Mouse (Mus musculus) MEL (cell line): Measurements from ENCODE around the gene Tceal5. TPM values are rescaled to one million over a fixed set of nuclear protein-coding genes. Genes with fewer than 3 reads are reported as not detected.

Source experiments
- DNase-seq: peaks from one replicate; pipeline ENCODE4 v3.0.0; 2011; ENCODE audit warnings: low read depth, low spot score
- H3K27ac ChIP-seq: 2 replicates; pipeline ENCODE4 v1.5.1; 2012; ENCODE audit warnings: low read depth, mild to moderate bottlenecking, control low read depth, low read length, moderate library complexity; ENCODE audit not compliant: control insufficient read depth
- H3K27me3 ChIP-seq, 2 experiments: fragments of 150-350 bp in 1 of 2; sonication (generic) in 1 of 2; 2 replicates each; pipeline ENCODE4 v1.6.1; 2012; ENCODE audit warnings: low read length in 2 of 2, mild to moderate bottlenecking in 2 of 2, improper control_type of control experiment in 1 of 2, moderate library complexity in 1 of 2; ENCODE audit not compliant: insufficient read depth in 2 of 2, control insufficient read depth in 1 of 2
- H3K36me3 ChIP-seq, 2 experiments: 2 replicates each; pipeline ENCODE4 v1.6.1; 2012 to 2014; ENCODE audit warnings: low read length in 2 of 2, improper control_type of control experiment in 1 of 2, inconsistent platforms in 1 of 2, mild to moderate bottlenecking in 1 of 2; ENCODE audit not compliant: insufficient read depth in 2 of 2, control insufficient read depth in 1 of 2
- H3K4me1 ChIP-seq, 2 experiments: fragments of 150-350 bp in 1 of 2; sonication (generic) in 1 of 2; 2 replicates each; pipeline ENCODE4 v1.6.1; 2012; ENCODE audit warnings: low read length in 2 of 2, improper control_type of control experiment in 1 of 2, mild to moderate bottlenecking in 1 of 2; ENCODE audit not compliant: insufficient read depth in 2 of 2, control insufficient read depth in 1 of 2
- H3K4me3 ChIP-seq, 2 experiments: fragments of 150-350 bp in 1 of 2; sonication (generic) in 1 of 2; 2 replicates each; pipeline ENCODE4 v1.5.1; 2012; ENCODE audit warnings: low read depth in 2 of 2, low read length in 2 of 2, mild to moderate bottlenecking in 2 of 2, moderate library complexity in 2 of 2, control low read depth in 1 of 2, improper control_type of control experiment in 1 of 2; ENCODE audit not compliant: control insufficient read depth in 1 of 2, insufficient read depth in 1 of 2
- H3K79me2 ChIP-seq: 2 replicates; pipeline ENCODE4 v1.6.1; 2012; ENCODE audit warnings: mild to moderate bottlenecking, low read length, moderate library complexity; ENCODE audit not compliant: control insufficient read depth, poor library complexity, insufficient read depth
- H3K9ac ChIP-seq: 2 replicates; pipeline ENCODE4 v1.6.1; 2012; ENCODE audit warnings: low read depth, mild to moderate bottlenecking, control low read depth, low read length, moderate library complexity; ENCODE audit not compliant: control insufficient read depth, poor library complexity, severe bottlenecking
- H3K9me3 ChIP-seq: fragments of 150-350 bp; sonication (generic); replicated peaks from 2 replicates; pipeline ENCODE4 v1.6.1; 2012; ENCODE audit warnings: mild to moderate bottlenecking, low read length, improper control_type of control experiment, moderate library complexity; ENCODE audit not compliant: insufficient read depth
- BHLHE40 ChIP-seq: IDR thresholded peaks from 2 replicates; pipeline ENCODE4 v1.6.1; 2012; ENCODE audit warnings: low read depth, mild to moderate bottlenecking, inconsistent platforms, low read length, improper control_type of control experiment, borderline replicate concordance
- CHD1 ChIP-seq: IDR thresholded peaks from 2 replicates; pipeline ENCODE4 v1.6.1; 2012; ENCODE audit warnings: low read depth, mild to moderate bottlenecking, inconsistent platforms, low read length, improper control_type of control experiment
- CHD2 ChIP-seq: IDR thresholded peaks from 2 replicates; pipeline ENCODE4 v1.6.1; 2011; ENCODE audit warnings: low read length, improper control_type of control experiment
- GABPA ChIP-seq: IDR thresholded peaks from 2 replicates; pipeline ENCODE4 v1.6.1; 2012; ENCODE audit warnings: low read depth, mild to moderate bottlenecking, inconsistent platforms, low read length, improper control_type of control experiment, moderate library complexity
- GATA1 ChIP-seq: IDR thresholded peaks from 2 replicates; pipeline ENCODE4 v1.6.1; 2011; ENCODE audit warnings: low read depth, low read length, improper control_type of control experiment
- HCFC1 ChIP-seq: IDR thresholded peaks from 2 replicates; pipeline ENCODE4 v1.6.1; 2012; ENCODE audit warnings: low read depth, mild to moderate bottlenecking, inconsistent platforms, low read length, improper control_type of control experiment, moderate library complexity
- JUND ChIP-seq: IDR thresholded peaks from 2 replicates; pipeline ENCODE4 v1.6.1; 2011; ENCODE audit warnings: low read depth, mild to moderate bottlenecking, improper control_type of control experiment, low read length
- MYB ChIP-seq: IDR thresholded peaks from 2 replicates; pipeline ENCODE4 v1.6.1; 2011; ENCODE audit warnings: mild to moderate bottlenecking, low read depth, low read length, improper control_type of control experiment
- MYC ChIP-seq: IDR thresholded peaks from 2 replicates; pipeline ENCODE4 v1.6.1; 2011; ENCODE audit warnings: low read depth, mild to moderate bottlenecking, low read length, improper control_type of control experiment, moderate library complexity
- NELFE ChIP-seq: IDR thresholded peaks from 2 replicates; pipeline ENCODE4 v1.6.1; 2011; ENCODE audit warnings: low read depth, low read length, improper control_type of control experiment
- POLR2A ChIP-seq, 2 experiments: IDR thresholded peaks; 2 replicates each; pipeline ENCODE4 v1.6.1; 2011 to 2012; ENCODE audit warnings: low read length in 2 of 2, mild to moderate bottlenecking in 2 of 2, control low read depth in 1 of 2, improper control_type of control experiment in 1 of 2, low read depth in 1 of 2, moderate library complexity in 1 of 2; ENCODE audit not compliant: control insufficient read depth in 1 of 2, insufficient read depth in 1 of 2, poor library complexity in 1 of 2
- POLR2AphosphoS2 ChIP-seq: IDR thresholded peaks from 2 replicates; pipeline ENCODE4 v1.6.1; 2011; ENCODE audit warnings: low read length, improper control_type of control experiment
- POLR2AphosphoS5 ChIP-seq: IDR thresholded peaks from 2 replicates; pipeline ENCODE4 v1.6.1; 2012; ENCODE audit warnings: low read depth, borderline replicate concordance, mild to moderate bottlenecking, inconsistent platforms, low read length, moderate library complexity, mixed read lengths
- TCF12 ChIP-seq: IDR thresholded peaks from 2 replicates; pipeline ENCODE4 v1.6.1; 2014; ENCODE audit warnings: low read depth, mild to moderate bottlenecking, inconsistent platforms, low read length, improper control_type of control experiment, moderate library complexity
- UBTF ChIP-seq: IDR thresholded peaks from 2 replicates; pipeline ENCODE4 v1.6.1; 2012; ENCODE audit warnings: low read depth, mild to moderate bottlenecking, inconsistent platforms, low read length, improper control_type of control experiment, moderate library complexity, borderline replicate concordance; ENCODE audit not compliant: insufficient read depth
- USF1 ChIP-seq: IDR thresholded peaks from 2 replicates; pipeline ENCODE4 v1.6.1; 2014; ENCODE audit warnings: low read depth, mild to moderate bottlenecking, inconsistent platforms, low read length, improper control_type of control experiment, moderate library complexity
- ZKSCAN1 ChIP-seq: IDR thresholded peaks from 2 replicates; pipeline ENCODE4 v1.6.1; 2012; ENCODE audit warnings: low read depth, mild to moderate bottlenecking, inconsistent platforms, low read length, improper control_type of control experiment, moderate library complexity
- ZMIZ1 ChIP-seq: IDR thresholded peaks from 2 replicates; pipeline ENCODE4 v1.6.1; 2012; ENCODE audit warnings: low read depth, mild to moderate bottlenecking, inconsistent platforms, low read length, improper control_type of control experiment, moderate library complexity
- ZNF384 ChIP-seq: IDR thresholded peaks from 2 replicates; pipeline ENCODE4 v1.6.1; 2012; ENCODE audit warnings: low read depth, mild to moderate bottlenecking, inconsistent platforms, low read length, improper control_type of control experiment
- polyA plus RNA-seq, 2 experiments: library from polyadenylated mRNA; stranded (reverse) in 1 of 2; unstranded in 1 of 2; fragments of >175 nt in 1 of 2; fragments of >200 nt in 1 of 2; gene quantifications; 2 replicates each; pipeline versions ENCODE4 v1.2.1 to v1.2.4; 2012; ENCODE audit warnings: low replicate concordance in 2 of 2, low read depth in 1 of 2; ENCODE audit not compliant: insufficient read length in 2 of 2, insufficient read depth in 1 of 2, missing spikeins in 1 of 2
- total RNA-seq: library from RNA; depleted of rRNA; stranded (reverse); fragments of 300-350 nt; gene quantifications from 2 replicates; pipeline ENCODE4 v1.2.3, GENCODE M21; 2012

Tceal5 gene
- total and polyA plus RNA-seq, 3 experiments, result not detected

GRCm38 (mm10) chrX:136244574-136245229 lies 41.0 kb upstream of the Tceal5 start, which contains the start of gene Tceal9 (continued):
- peak; percentile 71; the same call in 1 of the 2 replicates for TF ChIP-seq POLR2AphosphoS2
- TF ChIP-seq UBTF, result no peak
- TF ChIP-seq GABPA, result no peak
- no peak; the same call in 1 of the 2 replicates for TF ChIP-seq ZMIZ1
- peak; percentile 65 to 81 for TF ChIP-seq POLR2A (IDR thresholded peaks at IDR 0.05; ENCODE audit: control insufficient read depth in 1 of 2, insufficient read depth in 1 of 2, low read depth in 1 of 2, low read length in 2 of 2, poor library complexity in 1 of 2)
- peak; percentile 91 for TF ChIP-seq USF1
- TF ChIP-seq ZNF384, result no peak
- no peak for TF ChIP-seq POLR2AphosphoS5
- peak; percentile 73 for TF ChIP-seq HCFC1
- TF ChIP-seq ZKSCAN1, result no peak
- TF ChIP-seq TCF12, result peak; percentile 55; the same call in 1 of the 2 replicates
- no peak for TF ChIP-seq MYB
- TF ChIP-seq GATA1, result no peak
- no peak for TF ChIP-seq CHD2

- Histone ChIP-seq H3K9me3 (no peaks in the 10 kb centered on the region), H3K36me3 (peaks cover 0 to 4% of the 10 kb centered on the region in 2 experiments; a peak in 2 of 4 replicates), H3K79me2 (peaks cover 10% of the 10 kb centered on the region), H3K27me3 (no peaks in the 10 kb centered on the region; a peak in 1 of 4 replicates), H3K27ac (no peak overlapping the region), H3K4me1 (peaks cover 0 to 2% of the 10 kb centered on the region in 2 experiments; a peak in 2 of 4 replicates), H3K9ac (no peak overlapping the region), H3K4me3 (no peak overlapping the region)
- DNase-seq, result no peak
- TF ChIP-seq JUND, result no peak
- TF ChIP-seq CHD1, result no peak
- TF ChIP-seq BHLHE40, result no peak
- TF ChIP-seq GATA1, result no peak
- no peak for TF ChIP-seq NELFE
- TF ChIP-seq MYC, result no peak
These were observed 39.5 kb upstream of the Tceal5 start for GRCm38 (mm10) chrX:136243181-136243580.
